Mouse (Mus musculus): ENCODE data around the gene Trp53inp2.

Trp53inp2 gene

GRCm38 (mm10) chr2:155380261-155381059 is at the start of gene Trp53inp2:
TSS of gene Trp53inp2 (plus strand) at chr2:155381059.
- DNase-seq (ENCODE audit: low read depth): peak; percentile 24

- no peak for DNase-seq (ENCODE audit: low read depth)
Measured at GRCm38 (mm10) chr2:155331351-155331750, 49.5 kb upstream of the Trp53inp2 start.

- no peak for DNase-seq (ENCODE audit: low read depth)
Measured at GRCm38 (mm10) chr2:155333421-155333820, 47.4 kb upstream of the Trp53inp2 start.

- DNase-seq (ENCODE audit: low read depth): no peak
Measured at GRCm38 (mm10) chr2:155335231-155335630, 45.6 kb upstream of the Trp53inp2 start.

GRCm38 (mm10) chr2:155336254-155336653 is 44.6 kb upstream of the Trp53inp2 start:
- DNase-seq (ENCODE audit: low read depth): no peak

- no peak for DNase-seq (ENCODE audit: low read depth)
Measured at GRCm38 (mm10) chr2:155340166-155340565, 40.7 kb upstream of the Trp53inp2 start.

- DNase-seq (ENCODE audit: low read depth): no peak
Measured at GRCm38 (mm10) chr2:155346670-155347069, 34.2 kb upstream of the Trp53inp2 start.

GRCm38 (mm10) chr2:155354402-155354801 is 26.5 kb upstream of the Trp53inp2 start:
- DNase-seq (ENCODE audit: low read depth): no peak

GRCm38 (mm10) chr2:155356971-155357591 is 23.8 kb upstream of the Trp53inp2 start, which contains the start of gene Pigu:
TSS of gene Pigu (minus strand) at chr2:155357430.
- peak; percentile 94 for DNase-seq (ENCODE audit: low read depth)

- no peak for DNase-seq (ENCODE audit: low read depth)
Measured at GRCm38 (mm10) chr2:155357686-155358399, 23.0 kb upstream of the Trp53inp2 start.

- no peak for DNase-seq (ENCODE audit: low read depth)
Measured at GRCm38 (mm10) chr2:155367635-155368284, 13.1 kb upstream of the Trp53inp2 start.

- no peak for DNase-seq (ENCODE audit: low read depth)
Measured at GRCm38 (mm10) chr2:155369333-155369883, 11.5 kb upstream of the Trp53inp2 start.

- DNase-seq (ENCODE audit: low read depth): no peak
Measured at GRCm38 (mm10) chr2:155372451-155372850, 8.4 kb upstream of the Trp53inp2 start.

- no peak for DNase-seq (ENCODE audit: low read depth)
Measured at GRCm38 (mm10) chr2:155373302-155373701, 7.6 kb upstream of the Trp53inp2 start.

GRCm38 (mm10) chr2:155373886-155374285 is 7.0 kb upstream of the Trp53inp2 start:
- no peak for DNase-seq (ENCODE audit: low read depth)

- no peak for DNase-seq (ENCODE audit: low read depth)
Measured at GRCm38 (mm10) chr2:155374521-155374920, 6.3 kb upstream of the Trp53inp2 start.

GRCm38 (mm10) chr2:155376191-155376590 is 4.7 kb upstream of the Trp53inp2 start:
- DNase-seq (ENCODE audit: low read depth): no peak

GRCm38 (mm10) chr2:155381060-155381437 is 190 bp downstream of the Trp53inp2 start:
- DNase-seq (ENCODE audit: low read depth): peak; percentile 51

- DNase-seq (ENCODE audit: low read depth): peak; percentile 97
Measured at GRCm38 (mm10) chr2:155381643-155382331, 928 bp downstream of the Trp53inp2 start.

GRCm38 (mm10) chr2:155382332-155382700 is 1.5 kb downstream of the Trp53inp2 start:
- DNase-seq (ENCODE audit: low read depth): no peak

GRCm38 (mm10) chr2:155382791-155383438 is 2.1 kb downstream of the Trp53inp2 start:
- DNase-seq (ENCODE audit: low read depth): peak; percentile 31

Data from naive thymus-derived CD4-positive, alpha-beta T cell, adult 2 months (primary cell).